Mouse (Mus musculus) adrenal gland, adult (tissue): Measurements from ENCODE around the gene Arhgef39.
"Not testable (repeated sequence)": the region's sequence is repeated elsewhere in the genome, so short reads cannot be mapped to it uniquely, and the experiment has no call there.

Source experiments
- DNase-seq, 2 experiments: peaks; one replicate each; pipeline ENCODE4 v3.0.0; 2022 to 2023; ENCODE audit warnings: low spot score in 1 of 2; ENCODE audit not compliant: inconsistent age in 2 of 2

Gene Arhgef39

DNA sequence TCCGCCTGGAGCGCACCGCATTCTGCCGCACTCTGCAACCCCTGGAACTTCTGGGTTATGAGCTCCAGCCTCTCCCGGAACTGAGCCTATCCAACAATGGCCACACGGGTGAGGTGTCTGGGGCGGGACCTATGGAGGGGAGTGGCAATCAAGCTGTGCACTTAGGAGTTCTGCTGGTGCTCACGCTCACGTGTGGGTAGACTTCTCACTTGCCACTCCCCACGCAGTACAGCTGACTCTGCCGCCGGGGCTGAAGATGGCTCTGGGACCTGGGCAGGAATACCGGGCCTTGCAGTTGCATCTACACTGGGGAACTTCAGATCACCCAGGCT, 9.1 kb upstream of the Arhgef39 start:
- DNase-seq, result peak; percentile 75 to 91

DNA sequence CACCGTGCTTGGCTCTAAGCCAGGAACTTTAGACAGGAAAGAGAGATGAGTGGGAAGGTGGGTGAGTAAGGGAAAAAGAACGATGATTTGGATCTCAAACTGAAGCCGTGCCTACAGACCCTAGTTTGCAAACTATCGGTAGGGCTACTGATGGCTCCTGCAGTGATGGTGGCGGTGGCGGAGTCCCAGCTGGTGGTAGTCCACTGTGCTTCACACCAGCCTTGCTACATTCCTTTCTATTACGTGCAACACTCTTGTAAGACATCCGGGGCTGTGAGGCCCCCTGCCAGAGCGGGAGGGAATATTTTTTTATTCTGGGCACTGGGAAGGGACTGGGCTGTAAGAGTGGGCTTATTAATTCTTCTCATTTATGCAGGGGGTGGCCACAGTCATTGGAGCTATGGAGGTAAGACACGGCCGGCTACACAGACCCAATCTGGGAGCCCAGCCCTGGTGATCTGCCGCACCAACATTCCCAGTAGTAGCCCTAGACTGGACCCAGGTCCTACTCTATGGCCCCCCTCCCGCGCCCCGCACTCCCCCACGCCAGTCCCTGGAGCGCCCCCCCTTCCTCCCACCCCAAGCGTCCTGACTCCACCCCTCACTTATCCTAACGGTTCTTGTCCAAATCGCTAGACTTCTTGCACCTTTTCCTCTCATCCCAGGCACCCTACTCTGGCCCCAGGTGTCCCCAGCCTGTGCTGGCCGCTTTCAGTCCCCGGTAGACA, 8.6 kb upstream of the Arhgef39 start:
- peak in 1 of 2 experiments; percentile 48 for DNase-seq

DNA sequence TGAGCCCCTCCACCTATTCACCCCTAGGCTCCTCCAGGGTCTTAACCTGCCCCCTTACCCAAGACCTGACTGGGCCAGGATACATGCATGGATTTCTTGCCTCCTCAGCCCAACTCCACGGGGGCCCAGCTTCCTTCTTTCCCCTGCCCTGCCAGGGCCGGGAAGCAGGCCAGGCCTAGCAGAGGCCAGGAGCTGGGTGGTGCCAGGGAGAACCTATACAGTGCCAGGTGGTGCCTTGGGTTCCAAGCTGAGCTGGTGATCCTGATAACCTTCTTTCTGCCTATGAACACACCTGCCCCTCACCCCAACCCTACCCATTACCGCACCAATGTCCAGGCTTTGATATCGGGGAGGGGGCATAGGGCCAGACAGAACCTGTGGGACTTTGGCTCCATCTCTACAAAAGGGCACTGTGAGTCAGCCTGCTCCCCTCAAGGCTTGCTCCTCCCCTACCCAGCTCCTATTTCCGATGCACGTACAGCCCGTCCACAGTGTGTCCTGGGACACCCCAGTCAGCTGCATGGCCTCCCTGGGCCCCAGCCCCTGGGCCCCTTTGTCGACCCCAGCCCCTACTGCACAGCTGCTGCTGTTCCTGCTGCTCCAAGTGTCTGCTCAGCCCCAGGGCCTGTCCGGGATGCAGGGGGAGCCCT, 7.2 kb upstream of the Arhgef39 start, which contains the start of gene Car9:
Car9 (plus strand) TSS at position 431 of the 650 bp plus-strand sequence.
- DNase-seq, result peak in 1 of 2 experiments; percentile 29

DNA sequence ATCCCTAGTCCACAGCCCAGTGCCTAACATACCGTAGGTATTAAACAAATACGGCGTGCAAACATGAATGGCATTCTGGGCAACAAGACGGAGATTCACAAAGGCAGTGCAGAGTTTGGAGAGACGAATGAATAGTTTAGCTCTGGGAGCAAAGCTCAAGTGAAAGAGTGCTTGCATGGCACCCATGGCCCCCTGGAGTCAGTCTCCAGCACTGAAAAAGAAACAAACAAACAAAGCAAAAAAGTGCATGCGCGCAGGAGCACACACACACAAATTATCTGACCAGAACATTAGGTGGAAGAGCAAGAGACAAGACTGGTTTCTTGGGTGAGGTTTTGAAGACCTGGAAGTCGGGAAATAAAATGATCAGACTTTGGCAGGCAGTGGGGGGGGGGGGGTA, 6.6 kb upstream of the Arhgef39 start:
- no peak for DNase-seq

DNA sequence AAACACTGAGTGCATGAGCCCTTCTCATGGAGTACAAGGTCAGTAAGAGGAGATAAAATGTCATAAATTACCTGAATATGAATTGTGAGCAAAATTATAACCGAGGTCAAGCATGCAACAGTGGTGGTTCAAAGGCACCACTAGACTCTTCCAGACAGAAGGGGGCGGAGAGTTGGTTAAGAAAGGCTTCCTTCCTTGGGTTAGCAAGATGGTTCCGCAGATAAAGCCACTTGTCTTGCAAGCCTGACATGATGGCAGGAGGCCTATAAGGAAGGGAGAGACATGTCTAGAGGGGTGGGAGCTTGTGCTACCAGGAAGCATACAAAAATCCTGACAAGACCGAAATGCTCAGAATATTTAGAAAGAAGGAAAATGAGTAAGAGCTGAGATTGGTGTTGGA, 4.8 kb upstream of the Arhgef39 start:
- no peak for DNase-seq

DNA sequence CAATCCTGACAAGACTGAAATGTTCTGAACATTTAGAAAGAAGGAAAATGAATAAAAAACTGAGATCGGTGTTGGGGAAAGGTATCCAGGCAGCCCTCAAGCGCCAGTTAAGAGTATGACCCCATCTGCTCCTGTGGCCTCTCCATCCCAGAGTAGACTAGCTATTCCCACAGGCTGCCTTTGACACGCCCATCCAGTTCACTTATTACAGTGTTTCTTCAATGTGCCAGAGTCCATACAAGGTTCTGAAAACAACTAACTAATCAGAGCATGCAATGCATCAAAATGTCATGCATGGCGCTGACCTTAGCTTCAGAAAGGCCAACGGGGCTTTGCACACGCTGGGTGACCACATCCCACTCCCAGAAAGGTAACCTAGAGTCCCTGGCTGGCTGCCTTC, 4.0 kb upstream of the Arhgef39 start:
- DNase-seq, result no peak

DNA sequence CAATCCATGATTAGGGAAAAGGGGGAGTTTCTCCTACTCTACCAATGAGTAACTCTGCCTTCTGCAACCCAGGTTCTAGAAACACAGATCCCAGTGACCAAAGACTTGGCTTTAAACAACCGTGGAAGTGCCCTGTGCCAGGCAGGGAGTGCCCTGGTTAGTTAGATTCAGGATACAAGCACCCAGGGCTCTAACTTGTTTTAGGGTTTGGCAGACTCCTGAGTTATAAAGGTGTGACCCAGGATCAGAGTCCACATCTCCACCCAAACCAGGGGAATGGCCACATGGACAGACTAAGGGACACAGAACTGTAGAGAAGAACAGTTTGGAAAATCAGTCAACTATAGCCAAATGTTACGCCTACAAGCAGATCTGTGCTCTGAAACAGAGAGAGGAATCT, 3.5 kb upstream of the Arhgef39 start:
- no peak for DNase-seq

DNA sequence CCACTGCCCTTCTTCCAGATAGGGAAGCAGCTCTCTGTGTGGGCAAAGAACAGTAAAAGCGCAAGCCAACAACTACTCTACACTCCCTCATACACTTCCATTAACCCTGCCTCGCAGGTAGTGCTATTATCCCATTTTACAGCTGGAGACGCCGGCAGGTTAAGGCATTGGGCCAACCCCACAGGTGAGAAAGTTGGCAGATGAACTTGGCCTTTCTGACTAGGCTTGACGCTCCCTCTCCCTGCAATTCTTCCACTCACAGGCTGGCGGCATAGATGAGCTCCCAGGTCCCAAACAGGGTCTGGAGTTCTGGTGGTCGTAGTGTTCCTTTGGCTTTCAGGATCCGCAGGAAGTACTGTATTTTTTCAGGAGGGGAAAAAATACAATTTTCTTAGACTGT, 512 bp downstream of the Arhgef39 start:
- peak in 1 of 2 experiments; percentile 55 for DNase-seq

DNA sequence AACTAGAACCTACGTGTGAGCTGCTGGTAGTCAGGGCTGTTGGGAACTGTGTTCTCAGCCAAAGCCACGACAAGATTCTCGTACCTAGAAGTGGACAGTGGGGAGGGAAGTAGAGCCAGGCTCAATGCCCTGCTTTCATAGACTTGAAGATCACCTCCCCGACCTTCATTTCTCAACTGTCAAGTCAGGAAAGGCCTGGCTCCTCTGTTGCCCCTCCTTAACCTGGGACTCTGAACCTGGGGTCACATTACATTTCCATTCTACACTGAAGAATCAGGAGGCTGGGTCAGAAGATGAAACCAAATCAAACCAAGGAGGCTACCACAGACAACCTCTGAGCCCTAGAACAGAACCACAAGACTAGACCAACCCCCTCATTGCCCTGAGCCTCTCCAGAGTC, 1.5 kb downstream of the Arhgef39 start:
- no peak for DNase-seq

DNA sequence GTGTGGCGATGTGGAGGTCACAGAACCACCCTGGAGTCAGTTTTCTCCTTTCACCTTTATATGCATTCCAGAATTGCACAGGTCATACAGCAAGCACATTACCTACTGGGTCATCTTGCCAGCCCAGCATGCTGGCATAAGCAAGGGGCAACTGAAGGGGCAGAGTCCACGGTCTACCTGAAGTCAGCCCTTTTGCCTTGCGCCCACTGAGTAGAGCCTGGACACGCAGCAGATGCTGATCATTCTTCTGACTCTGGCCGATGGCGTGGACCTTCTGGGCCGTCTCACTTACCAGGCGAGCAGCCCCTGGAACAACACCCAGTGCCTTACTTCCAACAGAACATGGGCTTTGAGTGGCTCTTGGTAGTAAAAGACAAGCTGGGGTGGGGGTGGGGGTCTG, 2.1 kb downstream of the Arhgef39 start:
- no peak for DNase-seq

DNA sequence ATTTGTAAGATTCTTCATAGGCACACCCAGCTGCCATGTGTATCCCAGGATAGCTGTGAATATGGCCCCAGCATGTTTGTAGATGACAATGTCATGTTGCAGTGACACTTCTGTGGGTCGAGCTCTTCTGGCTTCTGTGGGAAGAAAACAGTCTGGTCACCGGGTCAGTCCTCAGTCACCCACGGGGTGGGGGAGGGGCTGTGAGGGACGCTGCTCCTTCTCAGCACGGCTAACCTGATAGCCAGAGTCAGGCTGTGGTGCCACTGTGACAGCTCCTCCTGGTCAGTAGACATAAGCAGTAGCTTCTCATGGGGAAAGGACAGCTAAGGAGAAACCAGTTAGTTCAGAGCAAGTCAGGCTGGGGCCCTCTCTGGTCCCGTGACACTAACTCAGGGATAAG, 2.9 kb downstream of the Arhgef39 start:
- no peak for DNase-seq

DNA sequence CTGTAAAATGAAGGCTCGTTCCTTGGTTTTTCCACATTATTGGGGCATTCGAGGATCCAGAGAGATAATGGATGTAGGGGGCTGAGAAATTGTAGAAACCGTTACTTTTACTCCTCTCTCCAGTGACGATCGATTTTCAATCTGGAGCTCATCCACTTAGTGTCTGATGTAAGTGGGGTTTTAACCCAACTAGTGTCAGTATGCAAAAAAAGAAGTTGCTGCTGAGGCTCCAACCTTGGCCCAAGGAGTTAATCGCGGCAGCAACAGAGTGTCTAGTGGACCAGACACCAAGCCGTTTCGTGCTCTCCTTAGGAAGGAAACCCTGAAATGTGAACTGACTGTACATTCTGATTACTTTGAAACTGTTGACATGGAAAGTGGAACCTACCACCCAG, 5.7 kb downstream of the Arhgef39 start:
- DNase-seq, result no peak

DNA sequence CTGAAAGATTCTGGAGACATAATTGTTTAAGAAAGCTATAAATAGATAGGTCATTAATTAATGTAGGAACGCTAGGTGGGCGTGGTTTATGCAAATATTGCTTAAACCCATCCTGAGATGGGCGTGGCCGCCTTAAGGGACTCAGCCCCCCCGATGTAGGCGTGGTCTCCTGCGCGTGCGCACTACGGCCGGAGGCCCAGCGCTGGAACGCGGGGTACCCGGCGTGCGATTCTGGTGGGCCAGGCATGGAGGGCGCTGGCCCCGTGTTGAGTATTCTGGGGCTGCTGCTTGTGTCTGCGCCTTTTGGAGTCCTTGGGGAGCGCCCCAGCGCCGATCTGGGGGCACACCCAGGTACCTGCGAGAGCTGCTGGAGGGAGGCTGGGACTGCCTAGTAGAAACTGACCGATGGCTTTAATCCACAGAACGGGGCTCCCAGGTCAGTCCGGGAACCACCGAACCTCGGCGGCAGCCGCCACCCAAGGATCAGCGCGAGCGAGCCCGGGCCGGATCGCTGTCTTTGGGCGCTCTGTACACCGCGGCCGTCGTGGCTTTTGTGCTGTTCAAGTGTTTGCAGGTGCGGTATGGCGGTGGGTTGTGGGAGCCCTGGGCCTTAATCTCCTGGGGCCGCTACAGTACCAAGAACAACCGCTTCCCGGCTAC, 6.2 kb downstream of the Arhgef39 start:
- DNase-seq, result peak; percentile 97 to 100

DNA sequence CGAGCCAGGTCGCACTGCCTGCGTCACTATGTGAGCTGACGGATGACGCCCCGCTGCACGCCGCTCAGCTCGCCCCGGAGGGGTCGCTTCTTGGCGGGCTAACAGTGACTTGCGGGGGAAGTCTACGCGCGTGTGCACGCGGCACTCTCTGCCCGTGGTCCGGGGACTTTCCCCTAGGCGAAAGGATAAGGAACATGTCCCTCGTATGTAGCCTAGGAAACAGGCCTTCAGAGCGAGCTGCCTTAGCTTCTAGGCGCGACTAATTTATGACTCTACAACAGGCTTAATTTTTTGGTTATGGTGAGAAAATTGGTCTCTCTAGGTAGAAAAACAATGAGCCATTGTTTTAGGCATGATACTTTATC, 6.7 kb downstream of the Arhgef39 start, which contains the start of gene Ccdc107:
Ccdc107 (plus strand) TSS at position 80 of the 365 bp plus-strand sequence.
- DNase-seq, result peak; percentile 97

DNA sequence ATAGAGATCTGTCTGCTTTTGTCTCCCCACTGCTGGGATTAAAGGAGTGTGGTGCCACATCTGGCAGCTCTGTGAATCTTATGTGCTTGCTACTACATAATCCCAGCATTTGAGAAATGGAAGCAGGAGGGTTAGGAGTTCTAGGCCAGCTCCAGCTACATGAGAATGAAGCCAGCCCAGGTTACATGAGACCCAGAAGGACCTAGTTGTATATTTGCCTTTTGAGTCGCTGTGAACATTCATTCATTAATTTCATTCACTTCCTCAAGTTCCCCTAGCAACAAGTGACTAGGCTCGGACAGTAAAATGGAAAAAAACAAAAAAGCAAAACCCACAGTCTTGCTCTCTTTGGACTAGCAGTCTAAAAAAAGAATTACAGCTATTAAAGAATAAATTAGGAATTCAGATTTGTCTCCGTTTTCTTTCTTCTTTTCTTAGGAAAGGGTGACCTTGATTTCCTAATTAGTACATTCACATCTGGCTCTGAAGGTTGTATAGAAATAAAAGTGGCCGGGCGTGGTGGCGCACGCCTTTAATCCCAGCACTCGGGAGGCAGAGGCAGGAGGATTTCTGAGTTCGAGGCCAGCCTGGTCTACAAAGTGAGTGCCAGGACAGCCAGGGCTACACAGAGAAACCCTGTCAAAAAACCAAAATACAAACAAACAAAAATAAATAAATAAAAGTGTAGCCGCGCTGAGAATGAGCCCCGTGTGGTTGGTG, 7.2 kb downstream of the Arhgef39 start:
- peak in 1 of 2 experiments; percentile 65 for DNase-seq

DNA sequence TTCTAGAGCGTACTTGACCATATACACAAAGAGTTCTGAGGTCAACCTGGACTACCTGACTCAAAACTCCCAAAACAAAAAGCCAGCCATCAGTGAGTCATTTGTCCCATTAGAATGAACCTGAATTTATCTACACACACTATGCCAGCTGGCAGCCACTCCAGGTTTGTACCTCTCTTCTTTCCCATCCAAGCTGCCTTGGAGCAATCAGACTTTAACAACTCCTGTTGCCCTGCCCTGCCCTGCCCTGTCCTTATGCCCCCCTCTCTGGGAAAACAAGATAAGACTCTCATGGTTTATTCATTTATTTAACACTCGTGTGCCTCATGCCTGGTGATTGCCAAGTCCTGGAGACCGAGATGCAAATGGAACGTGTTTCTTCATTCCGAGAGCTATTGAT, 8.7 kb downstream of the Arhgef39 start:
- no peak for DNase-seq

DNA sequence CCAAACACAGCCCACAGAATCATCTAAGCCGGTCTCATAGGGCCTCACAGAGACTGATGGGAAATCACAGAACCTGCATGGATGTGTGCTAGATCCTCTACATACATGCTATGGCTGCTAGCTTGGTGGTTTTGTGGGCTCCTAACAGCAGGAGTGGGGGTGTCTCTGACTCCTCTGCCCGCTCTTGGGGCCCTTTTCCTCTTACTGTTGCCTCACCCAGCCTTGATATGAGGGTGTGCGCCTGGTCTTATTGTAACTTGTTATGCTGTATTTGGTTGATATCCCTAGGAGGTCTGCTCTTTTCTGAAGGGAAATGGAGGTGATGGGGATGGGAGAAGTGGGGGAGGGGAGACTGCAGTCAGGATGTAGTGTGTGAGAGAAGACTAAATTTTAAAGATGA, 9.9 kb downstream of the Arhgef39 start:
- DNase-seq, result no peak

DNA sequence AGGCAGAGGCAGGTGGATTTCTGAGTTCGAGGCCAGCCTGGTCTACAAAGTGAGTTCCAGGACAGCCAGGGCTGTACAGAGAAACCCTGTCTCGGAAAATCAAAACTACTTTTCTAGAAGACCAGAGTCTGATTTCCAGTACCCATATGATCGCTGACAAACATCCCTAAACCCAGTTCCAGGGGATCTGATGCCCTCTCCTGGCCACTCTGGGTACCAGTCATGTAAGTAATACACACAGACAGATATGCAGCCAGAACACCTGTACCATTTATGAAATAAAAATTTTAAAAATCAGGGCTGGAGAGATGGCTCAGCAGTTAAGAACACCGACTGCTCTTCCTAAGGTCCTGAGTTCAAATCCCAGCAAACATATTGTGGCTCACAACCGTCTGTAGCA, 13.8 kb downstream of the Arhgef39 start:
- DNase-seq, result not testable (repeated sequence)

DNA sequence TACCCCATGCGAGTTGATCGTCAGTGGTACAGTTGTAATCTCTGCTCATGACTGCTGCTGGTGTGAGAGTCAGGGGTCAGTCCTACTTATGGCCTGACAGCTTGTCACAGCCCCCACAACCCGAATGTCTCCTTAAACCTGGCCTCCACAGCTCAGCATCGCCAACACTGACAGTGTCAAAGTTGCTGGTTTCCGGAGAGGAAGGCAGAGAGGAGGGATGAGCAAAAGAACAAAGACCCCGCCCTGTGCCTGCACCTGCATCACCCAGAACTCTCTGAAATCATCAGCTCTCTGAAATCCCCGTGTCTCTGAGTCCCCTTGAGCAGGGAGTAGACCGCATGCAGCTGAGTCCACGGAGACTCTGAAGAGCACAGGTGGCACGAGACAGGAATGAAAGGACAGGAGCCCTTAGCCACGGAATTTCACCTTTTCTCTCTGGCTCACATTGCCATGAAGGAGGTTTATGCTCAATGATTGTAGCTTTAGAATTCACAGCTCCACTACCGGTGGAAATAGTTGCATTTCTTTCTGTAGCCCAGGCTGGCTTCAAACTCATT, 15.9 kb downstream of the Arhgef39 start, which contains the start of gene Sit1:
Sit1 (minus strand) TSS at position 200 of the 557 bp plus-strand sequence.
- DNase-seq, result no peak

DNA sequence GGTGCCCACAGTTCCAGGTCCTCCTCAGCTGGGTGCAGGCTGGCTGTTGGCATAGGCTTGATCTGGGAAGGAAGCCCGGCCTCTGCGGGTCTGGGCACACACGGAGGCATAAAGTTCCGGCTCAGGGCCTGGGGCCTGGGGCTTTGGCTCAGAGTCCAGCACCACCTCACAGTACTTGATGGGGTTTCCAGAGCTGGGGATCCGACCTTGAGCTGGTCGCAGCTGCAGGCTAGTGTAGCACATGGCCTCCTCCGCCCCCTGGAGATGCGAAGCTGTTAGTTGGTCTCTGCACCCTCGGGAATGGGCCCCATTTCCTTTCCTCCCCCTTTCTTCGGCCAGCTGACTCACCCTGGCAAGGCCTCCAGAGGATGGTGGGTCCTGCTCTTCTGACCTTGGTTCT, 16.9 kb downstream of the Arhgef39 start:
- DNase-seq, result peak; percentile 78 to 81

DNA sequence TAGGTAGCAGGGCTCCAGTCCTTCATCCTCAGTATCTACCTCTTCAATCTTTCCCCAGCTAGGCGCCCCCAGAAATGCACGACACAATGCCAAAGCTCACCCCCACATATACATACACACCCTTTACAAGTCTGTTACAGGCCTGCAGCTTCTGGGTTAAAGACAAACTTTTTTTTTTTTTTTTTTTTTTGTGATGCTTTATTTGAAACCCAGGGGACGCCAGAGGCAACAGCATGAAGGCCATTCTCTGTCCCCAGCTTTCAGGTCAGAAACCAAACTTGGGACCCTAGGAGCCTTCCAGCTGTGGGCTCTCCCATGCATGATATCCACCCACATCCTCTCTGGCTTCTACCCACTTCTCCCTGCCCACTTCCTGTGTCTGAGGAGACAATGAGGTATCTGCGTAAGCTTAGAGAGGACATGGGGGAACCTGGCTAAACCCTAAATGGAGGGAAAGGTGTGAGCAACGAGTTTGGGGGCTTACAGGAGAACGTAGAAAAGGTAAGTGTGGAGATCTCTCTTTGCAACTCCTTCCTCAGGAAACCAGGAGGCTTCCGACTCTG, 17.5 kb downstream of the Arhgef39 start:
- DNase-seq, result no peak
